Mouse (Mus musculus) forebrain, embryonic 11.5 days (tissue): Measurements from ENCODE around the gene Emg1. TPM values are rescaled to one million over a fixed set of nuclear protein-coding genes. Genes with fewer than 3 reads are reported as not detected.
"Not testable (repeated sequence)": the region's sequence is repeated elsewhere in the genome, so short reads cannot be mapped to it uniquely, and the experiment has no call there.

ENCODE experiments used
- ATAC-seq: fragments of 200-750 bp; cut with Nextera tagmentation; replicated peaks from 2 replicates; pipeline ENCODE4 v1.8.0; 2017; ENCODE audit warnings: moderate TSS enrichment; ENCODE audit not compliant: low FRiP score
- DNase-seq: peaks from one replicate; pipeline ENCODE4 v3.0.0-alpha.2; 2017; ENCODE audit warnings: low spot score
- H3K27ac ChIP-seq: fragments of 300-500 bp; sonication (generic); 2 replicates; pipeline ENCODE4 v1.5.1; 2014; ENCODE audit warnings: low read depth, low read length
- H3K27me3 ChIP-seq: fragments of 300-500 bp; sonication (generic); 2 replicates; pipeline ENCODE4 v1.6.1; 2014; ENCODE audit warnings: mild to moderate bottlenecking, low read length, mixed read lengths; ENCODE audit not compliant: control insufficient read depth, insufficient read depth
- H3K36me3 ChIP-seq: fragments of 300-500 bp; sonication (generic); 2 replicates; pipeline ENCODE4 v1.6.1; 2014; ENCODE audit warnings: mild to moderate bottlenecking, low read length, moderate library complexity, mixed read lengths; ENCODE audit not compliant: control insufficient read depth, insufficient read depth
- H3K4me1 ChIP-seq: fragments of 300-500 bp; sonication (generic); replicated peaks from 2 replicates; pipeline ENCODE4 v1.6.1; 2014; ENCODE audit warnings: low read length, mixed read lengths; ENCODE audit not compliant: control insufficient read depth, insufficient read depth
- H3K4me2 ChIP-seq: fragments of 300-500 bp; sonication (generic); 2 replicates; pipeline ENCODE4 v1.6.1; 2014; ENCODE audit warnings: low read depth, mild to moderate bottlenecking, low read length, moderate library complexity, mixed read lengths; ENCODE audit not compliant: severe bottlenecking
- H3K4me3 ChIP-seq: fragments of 300-500 bp; sonication (generic); 2 replicates; pipeline ENCODE4 v1.5.1; 2014; ENCODE audit warnings: low read depth, low read length
- H3K9ac ChIP-seq: fragments of 300-500 bp; sonication (generic); 2 replicates; pipeline ENCODE4 v1.6.1; 2014; ENCODE audit warnings: low read length
- H3K9me3 ChIP-seq: fragments of 300-500 bp; sonication (generic); 2 replicates; pipeline ENCODE4 v1.6.1; 2016; ENCODE audit warnings: low read length, mixed read lengths; ENCODE audit not compliant: control insufficient read depth
- WGBS: fragments of 180-500 bp; shearing (Covaris S2); extraction: QIAGEN DNeasy Blood & Tissue Kit; methylation state at CpG from one replicate; pipeline ENCODE4 v1.1.7; 2014; 5-methylcytosine and 5-hydroxymethylcytosine counted together
- polyA plus RNA-seq: library from polyadenylated mRNA; unstranded; fragments of >200 nt; fragmentation: Nextera tagmentation; extraction: Ambion mirVana; gene quantifications from 2 replicates; pipeline ENCODE4 v1.2.1, GENCODE M21; 2014

Gene Emg1
- polyA plus RNA-seq, 1 experiment from 2014 or later: 228 TPM

- Histone ChIP-seq H3K27ac (no peak overlapping the region), H3K27me3 (no peaks in the 10 kb centered on the region), H3K4me1 (no peaks in the 10 kb centered on the region), H3K4me2 (no peak overlapping the region), H3K36me3 (no peaks in the 10 kb centered on the region), H3K9ac (no peak overlapping the region), H3K4me3 (no peak overlapping the region), H3K9me3 (no peaks in the 10 kb centered on the region)
- WGBS: 89% methylated on average over 14 of the region's 14 CpGs
- DNase-seq: no peak
- ATAC-seq: no peak
These were observed 28.2 kb downstream of the Emg1 start for GRCm38 (mm10) chr6:124683591-124684417.

GRCm38 (mm10) chr6:124682291-124682690 is 29.7 kb downstream of the Emg1 start:
- not testable (repeated sequence) for DNase-seq, H3K4me1 ChIP-seq, H3K9ac ChIP-seq, H3K36me3 ChIP-seq, H3K27ac ChIP-seq, H3K4me2 ChIP-seq, H3K9me3 ChIP-seq, H3K27me3 ChIP-seq, H3K4me3 ChIP-seq, ATAC-seq
- WGBS: 46% methylated on average over 6 of the region's 6 CpGs

GRCm38 (mm10) chr6:124679486-124679885 is 32.5 kb downstream of the Emg1 start:
- no peaks in the 10 kb centered on the region for H3K36me3 ChIP-seq
- 90% methylated on average over 3 of the region's 3 CpGs for WGBS
- DNase-seq: no peak
- H3K9ac ChIP-seq: no peak overlapping the region
- H3K4me3 ChIP-seq: no peak overlapping the region
- no peaks in the 10 kb centered on the region for H3K9me3 ChIP-seq
- ATAC-seq: no peak
- no peaks in the 10 kb centered on the region for H3K4me1 ChIP-seq
- H3K4me2 ChIP-seq: no peak overlapping the region
- no peaks in the 10 kb centered on the region for H3K27me3 ChIP-seq
- no peak overlapping the region for H3K27ac ChIP-seq

- H3K27me3 ChIP-seq: no peaks in the 10 kb centered on the region
These were observed 33.2 kb downstream of the Emg1 start for GRCm38 (mm10) chr6:124678769-124679168.

DNA sequence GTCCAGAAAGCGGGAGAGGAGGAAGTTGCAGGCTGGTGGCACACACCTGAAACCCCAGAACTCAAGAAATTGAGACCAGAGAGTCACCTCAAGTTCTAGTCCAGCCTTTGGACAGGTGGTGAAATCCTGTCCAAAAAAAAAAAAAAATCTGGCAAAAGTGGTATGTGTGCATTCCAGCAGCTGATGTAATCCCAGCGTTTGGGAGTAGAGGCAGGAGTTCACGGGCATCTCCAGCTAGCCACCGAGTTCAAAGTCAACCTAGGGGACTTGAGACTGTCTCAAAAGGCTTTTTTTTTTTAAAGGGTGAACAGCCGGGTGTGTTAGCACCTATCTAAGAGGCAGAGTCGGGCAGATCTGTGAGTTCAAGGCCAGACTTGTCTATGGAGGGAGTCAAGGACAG is 35.8 kb downstream of the Emg1 start:
- Histone ChIP-seq H3K27me3 (no peaks in the 10 kb centered on the region), H3K4me3 (no peak overlapping the region), H3K36me3 (no peaks in the 10 kb centered on the region), H3K4me2 (no peak overlapping the region), H3K4me1 (no peaks in the 10 kb centered on the region), H3K9ac (no peak overlapping the region), H3K9me3 (no peaks in the 10 kb centered on the region), H3K27ac (no peak overlapping the region)
- DNase-seq: no peak
- no peak for ATAC-seq
- whole genome bisulfite sequencing: 89% methylated on average over 6 of the region's 6 CpGs

More at GRCm38 (mm10) chr6:124678769-124679168, 33.2 kb downstream of the Emg1 start:
- H3K4me2 ChIP-seq: no peak overlapping the region
- H3K36me3 ChIP-seq: no peaks in the 10 kb centered on the region
- ATAC-seq: no peak
- H3K4me3 ChIP-seq: no peak overlapping the region
- 95% methylated on average over 7 of the region's 7 CpGs for WGBS
- no peaks in the 10 kb centered on the region for H3K9me3 ChIP-seq
- no peak overlapping the region for H3K9ac ChIP-seq
- DNase-seq: no peak
- H3K4me1 ChIP-seq: no peaks in the 10 kb centered on the region
- H3K27ac ChIP-seq: no peak overlapping the region

- ATAC-seq (no peak), DNase-seq (no peak)
- Histone ChIP-seq H3K27ac (no peak overlapping the region), H3K27me3 (no peaks in the 10 kb centered on the region), H3K4me3 (no peak overlapping the region), H3K9ac (no peak overlapping the region), H3K9me3 (no peaks in the 10 kb centered on the region), H3K4me1 (no peaks in the 10 kb centered on the region), H3K36me3 (no peaks in the 10 kb centered on the region), H3K4me2 (no peak overlapping the region)
- 96% methylated on average over 7 of the region's 7 CpGs for WGBS
These were observed 37.4 kb downstream of the Emg1 start for GRCm38 (mm10) chr6:124674591-124674990.

DNA sequence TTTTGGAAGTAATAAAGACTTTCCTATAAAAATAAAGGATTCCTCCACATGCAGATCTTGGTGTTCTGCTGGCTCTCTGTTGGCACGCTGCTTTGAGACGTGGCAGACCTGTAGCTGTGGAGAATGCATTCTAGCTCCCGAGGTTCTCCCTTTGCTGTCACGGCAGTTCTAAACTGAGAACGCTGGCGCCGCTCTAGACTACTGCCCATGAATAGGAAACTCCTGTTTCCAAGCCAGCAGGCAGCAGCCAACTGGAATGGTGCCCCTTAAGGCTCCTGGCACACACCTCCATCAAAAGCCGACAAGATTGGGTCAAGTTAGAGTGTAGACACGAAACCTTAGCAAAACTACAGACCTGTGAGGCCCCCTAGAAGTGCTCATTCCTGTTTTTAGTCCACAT is 38.4 kb downstream of the Emg1 start:
- Histone ChIP-seq H3K9ac (no peak overlapping the region), H3K36me3 (no peaks in the 10 kb centered on the region), H3K4me1 (no peaks in the 10 kb centered on the region), H3K27ac (no peak overlapping the region), H3K27me3 (no peaks in the 10 kb centered on the region), H3K4me3 (no peak overlapping the region), H3K4me2 (no peak overlapping the region), H3K9me3 (no peaks in the 10 kb centered on the region)
- 91% methylated on average over 9 of the region's 9 CpGs for WGBS
- no peak for DNase-seq
- no peak for ATAC-seq

GRCm38 (mm10) chr6:124672100-124672499 is 39.9 kb downstream of the Emg1 start:
- no peak for DNase-seq
- H3K9me3 ChIP-seq: no peaks in the 10 kb centered on the region
- H3K9ac ChIP-seq: no peak overlapping the region
- no peak overlapping the region for H3K27ac ChIP-seq
- no peaks in the 10 kb centered on the region for H3K4me1 ChIP-seq
- ATAC-seq: no peak
- H3K4me3 ChIP-seq: no peak overlapping the region
- WGBS: 58% methylated on average over 6 of the region's 6 CpGs
- no peaks in the 10 kb centered on the region for H3K27me3 ChIP-seq
- H3K36me3 ChIP-seq: no peaks in the 10 kb centered on the region
- no peak overlapping the region for H3K4me2 ChIP-seq

DNA sequence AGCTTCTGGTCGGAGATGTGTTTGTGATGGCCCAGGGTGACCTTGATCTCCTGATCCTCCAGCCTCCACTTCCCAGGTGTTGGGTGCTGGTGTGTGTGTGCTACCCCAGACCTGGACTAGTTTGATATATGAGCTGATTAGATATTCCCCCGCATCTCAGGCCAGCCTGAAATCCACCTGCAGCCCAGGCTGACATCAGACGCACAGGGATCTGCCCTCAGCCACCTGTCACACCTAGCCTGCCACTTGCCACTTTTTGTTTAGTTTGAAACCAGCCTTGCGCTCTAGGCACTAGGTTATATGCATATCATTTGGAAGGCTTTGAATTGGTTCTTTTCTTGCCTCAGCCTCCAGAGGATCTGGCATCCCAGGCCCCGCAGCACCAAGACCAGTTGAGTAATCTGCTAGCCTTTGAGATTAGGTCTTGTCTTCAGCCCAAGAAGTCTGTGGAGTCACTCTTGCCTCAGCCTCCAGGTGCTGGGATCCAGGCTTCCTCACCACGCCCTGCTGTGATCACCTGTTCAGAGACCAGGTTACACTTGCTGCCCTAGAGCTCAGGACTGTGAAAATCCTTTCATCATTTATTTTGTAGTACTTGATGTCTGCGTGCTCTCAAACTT is 41.6 kb downstream of the Emg1 start:
- no peak for DNase-seq
- Histone ChIP-seq H3K4me1 (no peaks in the 10 kb centered on the region), H3K27me3 (no peaks in the 10 kb centered on the region), H3K9me3 (no peaks in the 10 kb centered on the region), H3K27ac (no peak overlapping the region), H3K36me3 (no peaks in the 10 kb centered on the region), H3K9ac (no peak overlapping the region), H3K4me3 (no peak overlapping the region), H3K4me2 (no peak overlapping the region)
- WGBS: 92% methylated on average over 7 of the region's 7 CpGs
- ATAC-seq: no peak
